Mouse (Mus musculus) cerebellum, adult (tissue): ENCODE measurements around the gene 4933427D14Rik.
"Not testable (repeated sequence)": the region's sequence is repeated elsewhere in the genome, so short reads cannot be mapped to it uniquely, and the experiment has no call there.

Experiments used
- ATAC-seq: cut with Nextera tagmentation; 2 replicates; pipeline ENCODE4 v1.9.2; 2017; ENCODE audit warnings: mild to moderate bottlenecking, moderate library complexity, mixed read lengths; ENCODE audit not compliant: insufficient number of reproducible peaks, low FRiP score, low TSS enrichment

The 4933427D14Rik gene

DNA sequence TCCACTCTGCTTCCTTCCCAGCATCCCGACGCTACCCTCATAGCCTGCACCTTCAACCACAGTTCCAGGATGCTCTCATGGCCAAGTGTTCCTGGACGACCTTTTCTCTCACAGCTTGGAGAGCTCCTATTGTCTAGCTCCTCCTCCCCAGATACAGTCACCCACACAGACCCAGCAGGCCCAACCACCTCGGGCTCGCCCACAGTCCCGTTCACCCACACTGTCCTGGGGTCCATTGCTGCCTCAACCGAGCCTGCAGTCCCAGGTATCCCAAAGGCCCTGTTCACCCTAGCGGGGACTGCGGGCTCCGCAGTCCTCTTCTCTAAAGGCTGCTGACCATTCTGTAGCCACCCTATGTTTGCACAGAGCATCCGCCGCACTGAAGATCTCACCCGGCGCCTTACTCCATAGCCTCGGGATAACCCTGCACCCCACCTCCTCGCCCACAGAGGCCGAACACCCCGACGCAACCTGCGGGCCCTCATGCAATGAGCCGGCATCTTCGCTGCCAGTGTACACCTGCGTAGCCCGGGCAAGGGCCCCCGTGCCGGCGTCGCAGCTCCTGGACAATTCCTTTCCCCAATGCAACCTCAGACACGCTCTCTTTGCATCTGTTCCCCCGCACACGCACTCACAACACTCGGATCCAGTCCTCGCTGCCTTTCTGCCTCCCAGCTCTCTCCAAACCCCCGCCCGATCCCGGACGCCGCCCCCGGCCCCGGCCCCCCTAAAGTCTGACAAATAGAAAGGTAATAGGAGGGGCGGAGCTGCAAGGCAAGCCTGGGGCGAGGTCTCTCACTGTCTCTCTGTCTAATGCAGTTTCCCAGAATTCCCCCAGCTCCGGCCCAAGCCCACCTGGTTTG lies 687 bp downstream of the 4933427D14Rik start, which contains the start of gene Gm43951:
TSS of gene Gm43951 (minus strand) at position 500 of the 863 bp plus-strand sequence.
- peak; percentile 62 for ATAC-seq

DNA sequence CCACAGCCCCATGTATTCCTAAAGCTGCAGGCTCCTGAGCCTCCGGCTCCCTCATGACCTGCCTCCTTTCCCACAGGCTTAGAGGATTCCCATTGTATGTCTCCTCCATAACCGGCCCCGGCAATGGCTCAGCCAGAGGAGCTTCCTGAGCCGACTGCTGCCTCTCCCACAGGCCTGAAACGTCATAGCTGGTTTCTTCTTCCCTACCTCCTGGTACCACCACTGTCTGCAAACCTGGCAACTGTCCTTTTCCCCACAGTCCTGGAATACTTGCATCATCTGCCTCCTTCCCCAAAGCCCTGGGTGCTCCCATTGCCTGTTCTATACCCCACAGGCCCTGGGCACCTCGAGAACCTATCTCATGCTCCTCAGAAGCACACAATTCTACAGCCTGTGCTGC lies 2.0 kb downstream of the 4933427D14Rik start:
- ATAC-seq = no peak

DNA sequence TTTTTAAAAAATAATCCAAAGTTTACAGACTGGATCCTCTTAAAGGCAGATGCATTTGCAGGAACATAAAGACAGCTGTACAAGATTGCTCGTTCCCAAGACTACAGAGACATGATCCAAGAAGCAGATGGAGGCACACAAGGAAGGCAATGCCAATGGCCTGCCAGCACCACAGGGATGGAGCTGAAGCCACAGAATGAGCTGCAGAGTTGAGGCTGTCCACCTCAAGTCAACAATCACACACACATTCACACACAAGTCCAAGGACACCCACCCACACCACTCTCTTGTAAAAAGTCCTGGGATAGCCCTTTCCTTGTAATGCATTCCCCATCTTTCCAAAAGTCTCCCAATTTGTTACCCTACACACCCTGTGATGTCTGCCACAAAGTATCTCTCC lies 3.8 kb downstream of the 4933427D14Rik start:
- no peak for ATAC-seq

DNA sequence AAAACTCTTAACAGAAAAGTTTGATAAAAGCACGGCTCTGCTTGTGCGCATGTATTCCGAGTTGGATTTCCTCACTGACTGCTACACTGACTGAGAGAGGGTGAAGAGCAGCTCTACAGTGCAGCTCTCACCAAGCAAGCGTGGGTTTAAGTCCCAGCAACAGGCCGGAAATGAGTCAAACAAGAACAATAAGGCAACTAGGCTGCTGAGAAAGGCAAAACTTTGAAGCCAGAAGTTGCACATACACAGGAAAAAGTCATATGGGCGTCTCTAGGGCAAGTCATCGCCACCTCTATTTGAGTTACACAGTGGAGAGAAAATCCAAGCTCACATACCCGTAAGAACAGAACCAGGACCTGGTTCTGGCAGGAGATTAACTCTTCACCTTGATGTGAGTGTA lies 10.8 kb downstream of the 4933427D14Rik start:
- no peak for ATAC-seq

DNA sequence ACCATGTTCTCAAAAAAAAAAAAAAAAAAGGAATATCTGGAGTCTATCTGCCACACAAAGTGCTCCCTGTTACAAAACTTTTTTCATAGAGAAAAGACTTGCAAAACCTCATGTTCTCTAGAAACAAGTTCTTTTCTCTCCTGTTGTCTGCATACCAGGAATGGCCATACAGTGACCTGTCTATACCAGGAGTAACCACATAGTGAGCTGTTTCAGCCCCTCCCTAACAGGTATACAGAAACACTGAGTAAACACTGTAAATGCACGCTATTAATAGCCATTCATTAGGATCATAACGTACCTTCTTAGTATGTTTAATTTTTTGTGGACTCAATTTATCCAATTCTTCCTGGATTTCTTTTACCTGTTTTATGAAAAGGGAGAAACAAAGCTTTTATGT lies 13.0 kb downstream of the 4933427D14Rik start:
- ATAC-seq = no peak

DNA sequence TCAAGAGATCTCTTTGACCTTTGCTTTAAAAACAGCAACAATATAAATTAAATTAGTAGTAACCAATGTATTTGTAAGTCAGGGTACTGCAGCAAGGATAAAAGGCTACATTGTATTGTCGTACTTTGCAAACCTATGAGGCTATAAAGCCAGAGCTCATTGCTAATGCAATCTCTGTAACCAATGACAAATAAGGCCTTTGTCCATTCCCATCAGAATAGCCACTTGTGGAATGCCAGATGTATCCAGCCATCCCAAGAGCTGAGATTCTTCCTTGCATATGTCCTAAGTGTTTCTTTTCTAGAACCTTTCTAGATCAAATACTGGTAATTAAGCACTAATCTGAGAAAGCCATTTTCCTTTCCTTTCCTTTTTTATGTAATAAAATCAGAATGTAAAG lies 16.4 kb downstream of the 4933427D14Rik start:
- no peak for ATAC-seq

DNA sequence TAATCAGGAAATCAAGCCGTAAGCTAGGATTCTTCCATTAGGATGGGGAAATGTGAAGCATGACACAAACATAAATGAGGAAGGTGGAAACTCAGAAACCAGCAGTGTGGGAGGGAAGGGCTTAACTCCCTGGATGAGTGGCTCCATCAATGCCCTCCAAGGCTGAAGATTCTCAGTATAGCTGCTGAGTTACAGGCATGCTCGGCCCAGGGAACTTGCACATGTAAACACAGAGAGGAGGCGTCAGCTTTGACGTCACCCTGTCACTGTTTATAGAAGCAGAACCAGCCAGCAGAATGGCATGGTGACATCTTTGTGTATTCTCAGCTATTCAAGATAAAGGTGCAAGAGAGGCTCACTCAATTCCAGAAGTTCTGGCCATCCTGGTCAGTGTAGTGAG lies 23.0 kb downstream of the 4933427D14Rik start:
- no peak for ATAC-seq

DNA sequence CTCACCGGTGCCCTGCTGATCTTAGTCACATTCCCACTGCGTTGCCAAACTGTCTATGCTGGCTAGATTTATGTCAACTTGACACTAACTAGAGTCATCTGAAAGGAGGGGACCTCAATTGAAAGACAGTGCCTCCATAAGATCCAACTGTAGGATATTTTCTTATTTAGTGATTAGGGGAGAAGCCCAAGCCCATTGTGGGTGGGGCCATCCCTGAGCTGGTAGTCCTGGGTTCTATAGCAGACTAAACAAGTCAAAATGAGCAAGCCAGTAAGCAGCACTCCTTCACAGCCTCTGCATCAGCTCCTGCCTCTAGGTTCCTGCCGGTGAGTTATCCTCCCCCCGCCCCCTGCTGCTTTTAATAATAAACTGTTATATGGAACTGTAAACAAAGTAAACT lies 26.1 kb downstream of the 4933427D14Rik start:
- no peak for ATAC-seq

DNA sequence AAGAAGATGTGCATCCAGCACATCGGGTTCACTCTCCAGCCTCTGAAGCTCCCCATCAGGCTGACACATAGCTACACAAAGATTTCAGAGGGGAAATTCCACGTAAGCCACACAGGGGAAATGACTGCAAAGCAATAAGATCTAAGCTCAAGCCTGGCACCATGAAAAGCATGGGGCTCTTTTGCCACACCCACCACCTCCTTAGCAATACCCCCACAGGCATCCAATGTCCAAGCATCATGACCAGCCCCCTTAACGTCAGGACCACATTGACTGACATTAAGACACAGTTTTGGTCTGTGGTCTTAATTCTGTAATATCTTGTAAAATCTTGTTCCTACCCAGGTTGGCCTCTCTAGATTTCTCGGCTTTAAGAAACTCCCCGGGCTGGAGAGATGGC lies 26.7 kb downstream of the 4933427D14Rik start:
- no peak for ATAC-seq

DNA sequence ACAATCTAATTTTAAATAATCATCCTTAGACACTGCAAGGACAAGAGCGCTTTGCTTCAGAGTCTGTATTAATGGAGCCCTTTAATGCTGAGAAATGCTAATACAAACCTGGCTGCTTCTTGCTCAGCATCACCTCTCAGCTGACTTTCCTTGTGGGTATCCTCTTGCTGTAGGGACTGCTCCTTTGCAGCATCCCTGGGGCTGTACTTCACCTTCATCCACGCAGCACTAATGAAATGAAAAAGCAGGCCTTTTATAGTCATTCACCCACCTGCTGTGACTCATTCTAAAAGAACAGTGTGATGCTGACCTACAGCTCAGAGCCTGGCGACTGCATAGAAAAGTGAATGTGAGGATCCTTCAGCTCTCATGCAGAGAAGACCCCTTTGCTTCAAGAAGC lies 30.7 kb downstream of the 4933427D14Rik start:
- ATAC-seq = no peak

DNA sequence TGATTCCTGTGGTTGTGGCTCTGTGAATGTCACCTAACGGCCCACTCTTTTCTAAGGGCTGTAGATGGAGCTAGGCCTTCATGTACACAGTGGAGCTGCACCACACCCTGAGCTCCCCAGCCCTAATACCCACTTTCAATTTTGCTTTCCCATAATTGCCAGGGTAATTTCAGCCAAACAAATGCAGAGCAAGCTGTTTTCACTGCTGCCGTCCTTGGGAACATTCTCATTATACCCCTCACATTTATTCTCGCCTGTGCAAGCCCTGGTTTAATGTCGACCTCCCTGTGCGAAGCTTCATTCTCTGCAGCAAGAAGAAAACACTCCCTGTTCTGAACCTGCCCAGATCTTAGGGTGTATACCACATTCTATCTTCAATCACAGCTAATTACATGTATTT lies 31.3 kb downstream of the 4933427D14Rik start:
- ATAC-seq = no peak

DNA sequence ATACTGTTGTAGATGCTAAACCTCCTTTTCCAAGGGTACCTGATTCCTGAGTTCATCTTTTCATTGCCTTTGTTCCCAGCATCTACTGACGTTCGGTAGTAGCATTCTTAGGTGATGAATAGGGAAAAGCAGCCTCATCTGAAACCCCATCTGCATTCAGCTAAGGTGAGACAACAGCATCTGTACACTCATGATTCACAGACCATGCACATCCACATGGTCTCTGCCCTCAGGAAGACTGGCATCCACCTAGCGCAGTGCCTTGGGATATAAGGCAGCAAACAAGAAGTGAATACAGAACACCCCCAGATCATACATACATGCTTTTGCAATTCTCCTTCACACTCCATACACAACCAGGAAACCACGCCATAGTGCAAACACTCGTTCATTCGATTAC lies 32.5 kb downstream of the 4933427D14Rik start:
- no peak for ATAC-seq

DNA sequence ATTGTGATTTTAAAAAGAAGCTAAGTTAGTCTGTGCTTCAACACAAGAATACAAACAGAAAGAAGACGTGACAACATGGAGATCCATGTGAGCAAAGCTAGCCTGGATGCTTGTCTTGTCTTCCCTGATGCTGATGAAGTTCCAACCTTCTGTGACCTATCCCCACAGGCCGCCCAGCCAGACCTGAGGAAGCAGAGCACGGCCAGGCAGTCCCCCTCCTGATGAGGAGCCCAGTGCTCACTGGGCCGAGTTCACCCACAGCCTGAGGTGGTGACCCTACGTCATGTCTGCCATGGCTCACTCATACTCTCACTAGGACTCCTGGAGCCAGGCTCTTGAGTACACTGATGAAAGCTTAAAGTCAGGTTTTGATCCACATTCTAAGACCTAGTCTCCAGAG lies 33.8 kb downstream of the 4933427D14Rik start:
- no peak for ATAC-seq

DNA sequence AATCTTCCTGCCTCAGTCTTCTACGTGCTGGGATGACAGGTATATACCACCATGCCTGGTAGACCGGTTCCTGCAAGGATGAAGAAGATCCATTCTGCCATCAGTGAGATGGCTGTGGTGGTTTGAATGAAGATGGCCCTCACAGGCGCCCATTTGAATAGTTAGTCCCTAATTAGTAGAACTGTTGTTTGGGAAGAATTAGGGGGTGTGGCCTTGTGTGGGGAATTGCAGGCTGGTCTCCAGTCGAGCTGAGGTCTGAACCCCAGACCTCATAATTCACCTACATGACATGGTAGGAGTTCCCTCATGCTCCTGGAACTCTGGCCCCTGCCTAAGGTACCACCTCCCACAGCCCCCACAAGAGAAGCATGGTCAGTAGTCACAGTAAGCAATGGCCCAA lies 35.4 kb downstream of the 4933427D14Rik start:
- not testable (repeated sequence) for ATAC-seq

DNA sequence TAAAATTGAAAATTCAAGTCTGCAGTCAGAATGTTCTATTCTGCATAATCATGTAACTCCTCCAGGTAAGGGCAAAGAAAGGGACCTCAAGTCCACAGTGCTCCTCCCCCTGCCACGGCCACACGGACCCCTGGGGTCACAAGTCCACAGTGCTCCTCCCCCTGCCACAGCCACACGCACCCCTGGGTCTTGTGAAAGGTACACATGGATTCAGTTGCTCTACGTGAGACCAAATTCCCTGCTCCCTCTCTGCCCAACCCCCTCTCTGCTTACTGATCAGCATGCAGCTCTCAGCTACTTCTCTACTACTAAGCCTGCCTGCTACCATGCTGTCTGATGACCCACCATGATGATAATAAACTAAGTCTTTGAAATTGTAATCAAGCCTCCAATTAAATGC lies 37.4 kb downstream of the 4933427D14Rik start:
- ATAC-seq = no peak

DNA sequence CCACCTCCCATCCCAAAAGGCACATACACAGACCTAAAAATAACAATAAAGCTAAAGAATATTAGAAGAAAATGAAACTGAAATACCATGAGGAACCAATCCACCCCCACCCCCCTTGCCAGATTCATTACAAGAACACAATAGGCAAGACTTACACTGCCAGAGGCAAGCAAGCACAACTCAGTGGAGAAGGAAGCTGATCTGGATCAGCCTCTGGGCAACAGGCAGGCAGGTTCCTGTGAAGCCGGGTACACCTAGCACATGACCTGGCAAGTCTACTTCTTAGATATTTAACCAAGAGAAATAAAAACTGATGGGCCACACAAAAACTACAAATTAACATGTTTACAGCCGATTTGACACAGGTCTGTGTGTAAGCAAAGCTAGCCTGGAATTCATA lies 44.1 kb downstream of the 4933427D14Rik start:
- no peak for ATAC-seq

DNA sequence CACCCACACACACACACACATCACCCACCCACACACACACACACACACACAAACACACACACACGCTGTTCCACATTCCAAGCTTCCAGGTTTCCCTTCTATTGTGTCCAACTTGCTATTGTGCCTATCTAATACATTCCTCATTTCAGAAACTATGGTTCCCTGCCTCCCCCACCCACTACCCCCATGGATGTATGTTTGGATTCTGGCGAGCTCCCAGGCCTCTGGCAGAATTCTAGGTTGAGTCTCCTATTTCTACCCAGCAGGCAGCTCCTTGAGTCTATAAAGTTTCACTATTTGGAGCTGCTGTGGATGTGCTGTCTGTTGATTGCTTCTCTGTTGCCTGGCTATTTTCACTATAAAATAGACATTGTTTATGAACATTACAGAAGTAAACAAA lies 50.6 kb downstream of the 4933427D14Rik start:
- ATAC-seq = no peak

DNA sequence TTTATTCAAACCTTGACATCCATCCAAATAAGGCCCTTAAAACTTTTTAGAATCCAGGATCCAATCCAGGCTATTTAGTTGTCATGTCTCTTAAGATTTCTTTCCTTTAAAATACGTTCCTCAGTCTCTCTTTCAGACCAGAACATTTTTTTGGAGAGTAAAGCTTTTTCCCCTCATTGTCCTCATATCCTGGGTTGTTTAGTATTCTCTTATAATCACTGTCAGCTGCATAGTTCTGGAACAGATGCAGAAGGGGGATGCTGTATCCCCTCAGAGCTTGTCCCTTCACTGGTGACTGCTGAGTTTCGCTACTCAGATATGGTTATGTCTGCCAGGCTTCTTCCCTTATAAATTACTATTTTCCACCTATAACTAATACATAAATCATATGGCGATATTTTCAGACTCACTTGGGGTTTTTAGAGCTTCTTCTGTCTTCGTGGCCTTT lies 51.3 kb downstream of the 4933427D14Rik start:
- ATAC-seq = no peak

DNA sequence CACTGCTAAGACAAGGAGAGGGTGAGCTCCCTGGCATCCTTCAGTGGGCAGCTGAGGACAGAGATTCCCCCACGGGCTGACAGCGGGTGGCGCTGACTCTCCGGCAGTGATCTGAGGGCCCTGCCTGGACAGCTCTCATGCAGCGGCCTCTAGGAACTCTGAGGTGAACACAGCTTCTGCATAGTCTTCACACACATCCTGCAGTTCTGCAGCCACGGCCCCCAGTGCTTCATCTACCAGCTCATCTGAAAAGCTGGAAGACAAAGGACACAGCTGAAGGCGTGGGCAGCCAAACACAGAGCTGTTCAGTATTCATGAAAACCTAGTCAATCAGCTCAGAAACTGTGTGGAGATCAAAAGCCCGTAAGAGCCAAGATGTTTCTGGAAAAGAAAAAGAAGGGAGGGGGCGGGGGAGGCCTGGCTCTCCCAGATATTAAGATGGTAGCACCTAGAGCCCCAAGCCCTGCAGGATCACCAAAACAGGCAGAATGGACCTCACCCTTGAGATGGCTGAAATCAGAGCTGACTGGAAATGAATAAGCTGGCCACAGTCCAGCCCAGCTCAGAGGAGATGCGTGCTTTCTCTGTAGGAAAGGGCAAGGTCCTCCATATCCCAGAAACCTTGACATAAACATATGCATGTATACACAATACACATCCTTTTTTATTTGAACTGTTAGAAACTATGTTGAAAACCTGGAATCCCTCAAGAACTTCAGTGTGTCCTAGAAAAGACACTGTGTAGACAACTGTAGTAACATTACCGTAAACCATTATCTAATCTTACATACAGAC lies 51.9 kb downstream of the 4933427D14Rik start:
- ATAC-seq = no peak

DNA sequence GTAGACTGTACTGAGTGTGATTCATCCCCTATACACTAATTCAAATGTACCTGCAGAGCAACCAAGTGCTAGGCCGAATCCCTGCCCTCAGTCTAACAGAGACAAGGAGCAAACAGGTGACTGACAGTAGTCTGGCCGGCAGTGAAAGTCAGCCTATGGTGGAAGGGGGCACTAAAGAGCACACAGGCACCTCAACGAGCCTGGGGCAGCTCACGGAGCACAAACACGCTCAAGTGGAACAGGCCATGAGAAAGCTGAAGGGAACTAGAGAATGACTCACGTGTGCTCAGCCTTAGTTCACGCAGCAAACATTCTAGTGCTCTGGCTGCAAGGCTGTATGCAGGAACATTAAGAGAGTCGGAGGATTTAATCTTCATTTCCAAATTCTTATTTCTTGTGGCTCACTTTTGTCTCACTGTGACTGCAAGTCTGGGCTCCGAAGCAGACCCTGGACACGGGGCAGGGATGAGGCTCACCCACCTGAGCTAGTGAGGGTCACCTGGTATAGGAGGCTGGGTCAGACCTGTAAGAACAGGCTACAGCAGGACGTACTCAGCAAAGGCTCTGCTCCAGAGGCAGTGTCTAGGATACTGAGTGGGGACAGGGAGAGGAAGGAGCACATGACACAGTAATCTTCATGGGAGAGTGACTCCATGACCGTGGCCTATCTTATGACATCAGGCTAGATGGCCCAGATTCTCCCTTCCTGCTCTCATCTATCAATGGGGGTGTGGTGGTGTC lies 54.0 kb downstream of the 4933427D14Rik start:
- no peak for ATAC-seq

DNA sequence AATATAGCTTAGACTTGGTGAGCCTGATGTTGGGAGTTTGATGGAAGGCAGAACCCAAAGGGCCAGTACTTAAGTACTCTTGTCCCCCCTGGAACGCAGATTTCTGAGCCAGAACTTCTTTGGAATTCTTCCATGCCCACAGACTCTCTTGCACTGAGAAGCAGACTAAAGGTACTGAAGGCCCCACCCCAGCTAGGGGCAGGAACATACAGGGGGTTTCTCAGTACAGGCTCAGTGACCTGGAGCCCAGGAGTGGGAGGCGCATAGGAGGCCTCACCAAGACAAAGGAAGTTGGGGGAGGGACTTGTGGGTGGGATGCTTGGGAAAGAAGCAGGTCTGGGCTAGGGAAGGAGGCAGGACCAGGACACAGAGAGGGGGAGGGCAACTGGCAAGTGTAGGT lies 56.1 kb downstream of the 4933427D14Rik start:
- no peak for ATAC-seq
